Mouse (Mus musculus) forebrain, postnatal 0 days (tissue): ENCODE data around the gene Mthfd1l. TPM values are rescaled to one million over a fixed set of nuclear protein-coding genes. Genes with fewer than 3 reads are reported as not detected.

ENCODE experiments used
- ATAC-seq: fragments of 200-750 bp; cut with Nextera tagmentation; 2 replicates; pipeline ENCODE4 v1.8.0; 2017; ENCODE audit warnings: mild to moderate bottlenecking, moderate library complexity
- DNase-seq: peaks from one replicate; pipeline ENCODE4 v3.0.0-alpha.2; 2015
- H3K27ac ChIP-seq: fragments of 300-500 bp; sonication (generic); 2 replicates; pipeline ENCODE4 v1.5.1; 2014; ENCODE audit warnings: low read depth, mild to moderate bottlenecking, antibody characterized with exemption, low read length, moderate library complexity, mixed read lengths
- H3K27me3 ChIP-seq: fragments of 300-500 bp; sonication (generic); 2 replicates; pipeline ENCODE4 v1.6.1; 2014; ENCODE audit warnings: mild to moderate bottlenecking, low read length, mixed read lengths; ENCODE audit not compliant: insufficient read depth
- H3K36me3 ChIP-seq: fragments of 300-500 bp; sonication (generic); 2 replicates; pipeline ENCODE4 v1.6.1; 2014; ENCODE audit warnings: mild to moderate bottlenecking, moderate library complexity; ENCODE audit not compliant: insufficient read depth
- H3K4me1 ChIP-seq: fragments of 300-500 bp; sonication (generic); 2 replicates; pipeline ENCODE4 v1.6.1; 2014; ENCODE audit warnings: antibody characterized with exemption; ENCODE audit not compliant: insufficient read depth
- H3K4me2 ChIP-seq: fragments of 300-500 bp; sonication (generic); 2 replicates; pipeline ENCODE4 v1.6.1; 2014; ENCODE audit warnings: low read depth, mild to moderate bottlenecking, moderate library complexity
- H3K4me3 ChIP-seq: fragments of 300-500 bp; sonication (generic); 2 replicates; pipeline ENCODE4 v1.5.1; 2014; ENCODE audit warnings: low read depth, low read length, mixed read lengths
- H3K9ac ChIP-seq: fragments of 300-500 bp; sonication (generic); 2 replicates; pipeline ENCODE4 v1.6.1; 2014; ENCODE audit warnings: mild to moderate bottlenecking
- H3K9me3 ChIP-seq: fragments of 300-500 bp; sonication (generic); 2 replicates; pipeline ENCODE4 v1.6.1; 2016; ENCODE audit warnings: low read length
- CTCF ChIP-seq: sonication (generic); IDR thresholded peaks from 2 replicates; pipeline ENCODE4 v1.5.1; 2016; ENCODE audit warnings: antibody characterized with exemption, control low read depth, low read depth
- WGBS: fragments of 180-500 bp; shearing (Covaris S2); extraction: QIAGEN DNeasy Blood & Tissue Kit; methylation state at CpG from one replicate; pipeline ENCODE4 v1.1.7; 2014; 5-methylcytosine and 5-hydroxymethylcytosine counted together
- polyA plus RNA-seq: library from polyadenylated mRNA; unstranded; fragments of >200 nt; fragmentation: Nextera tagmentation; extraction: Ambion mirVana; gene quantifications from 2 replicates; pipeline ENCODE4 v1.2.1, GENCODE M21; 2015
- total RNA-seq: library from RNA; depleted of rRNA; stranded (reverse); fragments of >200 nt; gene quantifications from 2 replicates; pipeline ENCODE4 v1.2.3, GENCODE M21; 2014

The Mthfd1l gene
- total and polyA plus RNA-seq, 2 experiments from 2014 or later = 5.9 to 9.1 TPM

GRCm38 (mm10) chr10:4044421-4044820 is 71.5 kb downstream of the Mthfd1l start:
- TF ChIP-seq CTCF = no peak
- Histone ChIP-seq H3K9me3 (no peaks in the 10 kb centered on the region), H3K27ac (no peak overlapping the region), H3K4me1 (no peaks in the 10 kb centered on the region), H3K4me2 (no peak overlapping the region), H3K27me3 (no peaks in the 10 kb centered on the region), H3K4me3 (no peak overlapping the region), H3K36me3 (no peaks in the 10 kb centered on the region), H3K9ac (no peak overlapping the region)
- ATAC-seq = no peak
- 70% methylated on average over 7 of the region's 7 CpGs for WGBS
- no peak for DNase-seq

GRCm38 (mm10) chr10:4046496-4046895 is 73.6 kb downstream of the Mthfd1l start:
- no peaks in the 10 kb centered on the region for H3K36me3 ChIP-seq
- no peaks in the 10 kb centered on the region for H3K9me3 ChIP-seq
- H3K4me1 ChIP-seq = no peaks in the 10 kb centered on the region
- 54% methylated on average over 4 of the region's 4 CpGs for WGBS
- no peak overlapping the region for H3K4me2 ChIP-seq
- no peak for TF ChIP-seq CTCF
- H3K4me3 ChIP-seq = no peak overlapping the region
- H3K27ac ChIP-seq = no peak overlapping the region
- no peak for ATAC-seq
- no peak overlapping the region for H3K9ac ChIP-seq
- DNase-seq = no peak
- H3K27me3 ChIP-seq = no peaks in the 10 kb centered on the region

- no peak overlapping the region for H3K9ac ChIP-seq
- H3K27me3 ChIP-seq = no peaks in the 10 kb centered on the region
- no peaks in the 10 kb centered on the region for H3K9me3 ChIP-seq
- no peak overlapping the region for H3K4me2 ChIP-seq
- no peak for TF ChIP-seq CTCF
- ATAC-seq = no peak
- DNase-seq = no peak
- H3K27ac ChIP-seq = no peak overlapping the region
- no peaks in the 10 kb centered on the region for H3K36me3 ChIP-seq
- H3K4me1 ChIP-seq = no peaks in the 10 kb centered on the region
- 87% methylated on average over 6 of the region's 6 CpGs for whole genome bisulfite sequencing
- H3K4me3 ChIP-seq = no peak overlapping the region
These were observed 74.7 kb downstream of the Mthfd1l start for GRCm38 (mm10) chr10:4047666-4048065.

GRCm38 (mm10) chr10:4050236-4050635 is 77.3 kb downstream of the Mthfd1l start:
- Histone ChIP-seq H3K9ac (no peak overlapping the region), H3K36me3 (no peaks in the 10 kb centered on the region), H3K27me3 (no peaks in the 10 kb centered on the region), H3K4me1 (no peaks in the 10 kb centered on the region), H3K9me3 (no peaks in the 10 kb centered on the region), H3K4me3 (no peak overlapping the region), H3K27ac (no peak overlapping the region), H3K4me2 (no peak overlapping the region)
- DNase-seq (no peak), ATAC-seq (no peak)
- no peak for TF ChIP-seq CTCF
- 91% methylated on average over 4 of the region's 4 CpGs for WGBS

- WGBS = 74% methylated on average over 4 of the region's 4 CpGs
These were observed 79.8 kb downstream of the Mthfd1l start for GRCm38 (mm10) chr10:4052711-4053110.

GRCm38 (mm10) chr10:4053278-4054061 is 80.6 kb downstream of the Mthfd1l start:
- no peak overlapping the region for H3K4me3 ChIP-seq
- no peak for ATAC-seq
- H3K4me1 ChIP-seq = no peaks in the 10 kb centered on the region
- no peaks in the 10 kb centered on the region for H3K36me3 ChIP-seq
- no peak for TF ChIP-seq CTCF
- no peak overlapping the region for H3K4me2 ChIP-seq
- H3K27ac ChIP-seq = no peak overlapping the region
- H3K9ac ChIP-seq = no peak overlapping the region
- no peaks in the 10 kb centered on the region for H3K9me3 ChIP-seq
- H3K27me3 ChIP-seq = no peaks in the 10 kb centered on the region
- WGBS = 80% methylated on average over 19 of the region's 19 CpGs
- no peak for DNase-seq

More at GRCm38 (mm10) chr10:4052711-4053110, 79.8 kb downstream of the Mthfd1l start:
- H3K4me1 ChIP-seq = no peaks in the 10 kb centered on the region
- no peaks in the 10 kb centered on the region for H3K9me3 ChIP-seq
- no peak overlapping the region for H3K9ac ChIP-seq
- ATAC-seq = no peak
- no peak overlapping the region for H3K4me2 ChIP-seq
- H3K36me3 ChIP-seq = no peaks in the 10 kb centered on the region
- no peak for DNase-seq
- no peaks in the 10 kb centered on the region for H3K27me3 ChIP-seq
- TF ChIP-seq CTCF = no peak
- no peak overlapping the region for H3K27ac ChIP-seq
- no peak overlapping the region for H3K4me3 ChIP-seq

GRCm38 (mm10) chr10:4054589-4054988 is 81.7 kb downstream of the Mthfd1l start:
- ATAC-seq (no peak), DNase-seq (no peak)
- no peak overlapping the region for H3K9ac ChIP-seq
- no peaks in the 10 kb centered on the region for H3K27me3 ChIP-seq
- no peak overlapping the region for H3K27ac ChIP-seq
- H3K4me3 ChIP-seq = no peak overlapping the region
- WGBS = 92% methylated on average over 1 of the region's 1 CpGs
- H3K9me3 ChIP-seq = no peaks in the 10 kb centered on the region
- H3K4me2 ChIP-seq = no peak overlapping the region
- H3K4me1 ChIP-seq = no peaks in the 10 kb centered on the region
- no peak for TF ChIP-seq CTCF
- H3K36me3 ChIP-seq = no peaks in the 10 kb centered on the region
